Mouse (Mus musculus) ES-E14 (cell line): Measurements from ENCODE around the gene Cubn.

Experiments
- CHD2 ChIP-seq: IDR thresholded peaks from 2 replicates; pipeline ENCODE4 v1.6.1; 2014; ENCODE audit warnings: mild to moderate bottlenecking, low read depth, low read length, inconsistent platforms
- HCFC1 ChIP-seq: IDR thresholded peaks from 2 replicates; pipeline ENCODE4 v1.6.1; 2012; ENCODE audit warnings: low read length, inconsistent platforms, borderline replicate concordance; ENCODE audit not compliant: insufficient read depth
- MAFK ChIP-seq: IDR thresholded peaks from 2 replicates; pipeline ENCODE4 v1.6.1; 2014; ENCODE audit warnings: mild to moderate bottlenecking, low read depth, low read length, inconsistent platforms; ENCODE audit not compliant: insufficient read depth
- ZC3H11A ChIP-seq: IDR thresholded peaks from 2 replicates; pipeline ENCODE4 v1.6.1; 2012; ENCODE audit warnings: low read depth, mild to moderate bottlenecking, inconsistent platforms, low read length, borderline replicate concordance
- ZNF384 ChIP-seq: IDR thresholded peaks from 2 replicates; pipeline ENCODE4 v1.6.1; 2012; ENCODE audit warnings: low read depth, low read length, inconsistent platforms

GRCm38 (mm10) chr2:13438983-13439382, 52.6 kb downstream of the Cubn start:
- TF ChIP-seq ZNF384 (no peak), ZC3H11A (no peak), MAFK (no peak), HCFC1 (no peak), CHD2 (no peak)
